Mouse (Mus musculus) neutrophil, adult 5-6 weeks (primary cell): ENCODE measurements around the gene Pwwp2b. TPM values are rescaled to one million over a fixed set of nuclear protein-coding genes. Genes with fewer than 3 reads are reported as not detected.

Experiments used
- ATAC-seq: fragments of 151-379, 151-347 bp; 2 replicates; pipeline ENCODE4 v1.8.0; 2017; ENCODE audit warnings: mild to moderate bottlenecking, moderate TSS enrichment; ENCODE audit not compliant: insufficient number of reproducible peaks, poor library complexity, low FRiP score, severe bottlenecking; ENCODE audit errors: extremely low read depth
- total RNA-seq: library from RNA; stranded (forward); fragments of 200-1000 nt; gene quantifications from 2 replicates; pipeline ENCODE4 v1.2.3, GENCODE M21; 2017

Gene Pwwp2b
- total RNA-seq, 1 experiment from 2014 or later, result 3.5 TPM

DNA sequence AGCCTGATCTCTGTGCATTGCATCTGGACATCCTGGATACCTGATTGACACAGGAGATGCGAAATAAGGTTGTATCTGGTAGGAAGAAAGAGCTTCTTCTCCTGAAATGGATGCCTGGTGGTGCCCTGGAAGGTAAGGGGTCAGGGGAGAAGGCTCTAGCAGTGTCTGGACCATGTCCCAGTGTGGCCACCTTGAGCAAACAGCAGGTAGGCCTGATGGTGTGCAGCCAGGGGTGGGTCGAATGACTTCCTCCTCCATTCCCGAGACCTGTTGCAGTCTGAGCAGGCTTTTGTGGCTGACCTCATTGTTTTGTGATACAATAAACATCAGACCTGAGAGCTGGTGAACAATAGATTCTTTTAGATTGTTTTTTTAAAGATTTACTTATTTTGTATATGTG lies 33.8 kb downstream of the Pwwp2b start:
- ATAC-seq, result no peak

DNA sequence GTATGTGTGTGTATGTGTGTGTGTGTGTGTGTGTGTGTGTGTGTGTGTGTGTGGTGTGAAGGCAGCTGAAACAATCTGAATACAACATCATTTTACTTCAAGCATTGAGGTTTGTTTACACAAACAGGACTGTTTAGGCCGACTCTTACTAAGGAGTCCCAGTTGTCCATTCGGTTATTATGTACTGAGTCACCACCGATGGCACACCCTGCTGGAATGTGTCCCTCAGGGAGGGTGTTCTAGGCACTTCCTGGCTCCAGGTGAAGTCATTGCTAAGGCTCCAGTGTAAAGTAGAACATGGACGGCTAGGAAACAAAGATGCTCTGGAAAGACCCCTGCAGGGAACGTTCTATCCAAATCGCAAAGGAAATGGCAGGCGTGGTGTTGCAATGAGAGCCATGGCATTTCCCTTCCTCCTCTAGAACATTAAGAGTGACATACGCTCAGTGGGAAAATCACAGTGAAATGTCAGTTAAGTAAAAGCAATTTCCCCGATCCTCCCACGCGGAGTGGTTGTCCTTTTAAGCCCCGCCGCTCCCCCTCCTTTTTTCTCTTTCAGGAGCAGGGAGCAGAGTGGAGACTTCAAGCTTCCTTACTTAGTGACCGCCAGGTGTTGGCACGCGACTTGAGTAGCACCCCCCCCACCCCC lies 37.1 kb downstream of the Pwwp2b start:
- no peak for ATAC-seq

DNA sequence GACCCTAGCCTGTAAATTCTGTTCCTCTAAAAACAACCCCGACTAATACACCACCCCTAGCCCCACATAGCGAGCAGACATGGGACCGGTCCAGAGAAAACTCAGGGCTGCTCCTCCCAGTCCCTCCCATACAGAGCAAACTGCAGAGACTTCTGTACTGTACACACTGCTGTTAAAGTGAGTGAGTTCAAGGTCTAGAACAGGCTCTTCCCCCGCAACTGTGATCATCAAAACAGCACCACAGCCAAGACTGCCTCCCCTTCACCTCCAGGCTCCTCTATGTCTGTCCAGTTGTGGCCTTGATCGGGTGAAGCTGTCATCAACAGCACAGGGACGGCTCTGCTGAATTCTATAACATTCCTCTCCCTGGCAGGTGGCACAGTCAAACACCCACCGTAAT lies 40.3 kb downstream of the Pwwp2b start:
- ATAC-seq, result no peak

DNA sequence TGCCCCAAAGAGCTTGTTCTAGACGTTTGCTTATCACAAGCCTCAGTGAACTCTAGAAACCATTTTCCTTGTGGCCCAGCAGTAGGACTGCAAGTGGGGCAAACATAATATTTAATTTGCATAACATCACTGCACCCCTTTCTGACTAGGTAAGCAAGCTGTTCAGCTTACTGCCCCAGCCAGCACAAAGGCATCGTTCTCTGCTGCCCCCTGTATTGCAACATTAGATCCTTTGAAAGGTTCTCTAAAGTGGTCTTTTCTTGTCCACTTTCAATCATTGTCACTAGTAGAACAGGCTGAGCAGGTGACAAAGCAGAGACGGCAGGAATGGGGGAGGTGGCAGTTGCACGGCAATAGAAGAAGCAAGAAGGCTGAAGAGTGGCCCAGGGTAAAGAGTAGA lies 45.1 kb downstream of the Pwwp2b start:
- ATAC-seq, result no peak

DNA sequence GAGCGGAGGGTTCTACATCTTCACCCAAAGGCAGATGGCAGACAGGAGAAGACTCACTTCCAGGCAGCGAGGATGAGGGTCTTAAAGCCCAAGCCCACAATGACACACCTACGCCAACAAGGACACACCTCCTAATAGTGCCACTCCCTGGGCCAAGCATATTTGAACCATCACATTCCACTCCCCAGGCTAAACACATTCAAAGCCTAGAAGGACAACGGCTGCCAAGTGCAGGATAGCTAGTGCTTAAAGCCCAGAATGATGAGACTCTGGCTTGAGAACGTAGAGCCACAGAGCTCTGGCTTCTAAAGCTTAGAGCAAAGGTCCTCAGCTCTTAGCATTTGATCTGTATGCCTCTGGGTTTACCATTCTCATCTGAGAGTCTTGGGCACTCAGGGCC lies 45.8 kb downstream of the Pwwp2b start:
- ATAC-seq, result no peak

DNA sequence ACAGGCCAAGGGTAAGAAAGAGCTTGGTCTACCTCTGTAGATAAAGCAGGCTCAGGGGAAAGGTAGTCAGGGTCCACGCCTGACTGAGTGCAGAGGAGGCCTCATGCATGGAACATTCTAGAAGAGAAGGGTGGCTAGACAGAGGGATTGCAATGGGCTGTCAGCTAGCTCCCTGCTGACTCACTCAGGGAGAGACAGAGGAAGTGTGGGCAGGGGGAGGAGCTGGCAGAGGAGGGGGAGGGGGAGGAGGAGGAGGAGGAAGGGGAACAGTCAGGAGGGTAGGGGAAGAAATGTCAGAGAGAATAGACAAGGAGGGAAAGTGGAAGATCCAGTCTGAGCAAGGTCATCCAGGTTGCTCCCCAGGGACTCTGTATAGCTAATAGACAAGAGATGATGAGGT lies 47.4 kb downstream of the Pwwp2b start:
- peak; percentile 77 for ATAC-seq

DNA sequence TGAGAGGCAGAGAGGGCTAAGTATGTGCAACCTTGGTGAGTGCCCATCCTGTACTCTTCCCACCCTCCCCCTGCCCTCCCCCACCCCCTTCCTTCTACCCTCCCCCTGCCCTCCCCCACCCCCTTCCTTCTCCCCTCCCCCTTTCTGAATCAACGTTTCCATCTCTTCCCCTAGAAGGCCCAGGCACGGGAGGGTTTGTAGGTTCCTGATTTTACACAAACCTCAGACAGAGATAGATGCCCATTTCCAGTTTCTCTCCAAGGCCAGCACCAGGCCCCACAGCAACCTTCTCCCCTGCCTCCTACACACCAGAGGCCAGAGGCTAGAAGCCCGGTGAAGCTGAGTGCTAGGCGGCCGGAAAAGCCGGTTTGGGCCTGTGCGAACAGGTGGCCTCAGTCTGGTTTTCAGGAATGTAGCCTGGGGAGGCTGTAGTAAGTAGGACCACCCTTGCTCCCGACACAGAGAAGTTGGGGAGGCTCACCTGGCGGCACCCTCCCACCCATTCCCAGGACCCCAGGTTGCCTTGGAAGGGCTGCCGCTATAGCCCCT lies 48.3 kb downstream of the Pwwp2b start:
- no peak for ATAC-seq

DNA sequence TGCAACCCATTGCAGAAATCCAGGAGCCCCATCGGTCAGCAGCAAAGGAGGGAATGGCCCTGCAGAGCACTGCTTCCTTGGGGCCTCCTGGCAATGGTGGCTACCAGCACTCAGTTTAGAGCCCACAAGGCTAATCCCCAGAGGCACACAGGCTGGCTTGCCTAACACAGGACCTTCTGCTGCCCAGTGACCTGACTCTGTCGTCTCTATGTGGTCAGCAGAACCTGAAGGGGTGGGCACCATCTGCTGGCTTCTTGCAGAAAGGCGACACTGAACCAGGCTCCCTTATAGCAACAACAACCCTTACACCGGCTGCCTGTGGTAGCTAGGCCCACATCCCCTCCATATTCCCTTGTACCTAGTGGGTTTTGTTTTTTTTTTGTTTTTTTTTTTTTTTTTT lies 50.2 kb downstream of the Pwwp2b start:
- no peak for ATAC-seq

DNA sequence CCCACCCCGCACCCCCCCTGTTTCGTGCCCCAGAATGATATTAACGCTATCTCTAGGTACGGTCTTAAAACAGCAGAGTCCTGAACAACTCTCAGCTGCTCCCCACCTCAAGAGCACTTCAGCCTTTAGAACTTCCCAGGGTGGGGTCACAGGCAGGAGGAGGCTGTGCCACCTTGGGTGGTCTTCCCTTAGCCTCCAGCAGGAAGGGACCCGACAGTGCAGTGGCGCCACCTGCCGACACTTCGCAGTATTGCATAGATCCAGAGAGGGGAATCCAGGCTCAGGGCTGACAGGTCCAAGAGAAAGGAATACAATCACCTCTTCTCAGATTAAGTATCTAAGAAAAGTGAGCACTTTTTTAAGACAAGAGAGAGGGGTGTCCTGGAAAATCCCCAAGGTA lies 51.1 kb downstream of the Pwwp2b start:
- peak; percentile 24; the same call in 1 of the 2 replicates for ATAC-seq

DNA sequence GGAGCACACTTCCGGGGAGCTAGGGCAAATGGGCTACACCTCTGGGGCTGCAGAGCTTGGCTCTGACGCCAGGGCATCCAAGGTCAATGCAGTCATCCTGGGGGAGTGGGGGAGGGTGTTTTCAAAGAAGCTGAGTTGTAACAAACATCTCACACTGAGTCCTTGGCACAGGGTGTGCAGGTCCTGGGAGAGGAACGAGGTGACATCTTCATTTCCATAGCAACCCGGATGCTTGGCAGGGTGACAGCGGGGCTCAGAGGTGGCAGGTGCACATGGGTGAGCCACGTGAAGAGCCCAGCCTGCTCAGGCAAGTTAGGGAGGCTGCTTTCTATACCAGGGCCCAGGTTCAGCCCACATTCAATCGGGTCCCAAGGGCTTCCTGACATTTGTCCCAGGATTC lies 52.1 kb downstream of the Pwwp2b start:
- no peak for ATAC-seq

DNA sequence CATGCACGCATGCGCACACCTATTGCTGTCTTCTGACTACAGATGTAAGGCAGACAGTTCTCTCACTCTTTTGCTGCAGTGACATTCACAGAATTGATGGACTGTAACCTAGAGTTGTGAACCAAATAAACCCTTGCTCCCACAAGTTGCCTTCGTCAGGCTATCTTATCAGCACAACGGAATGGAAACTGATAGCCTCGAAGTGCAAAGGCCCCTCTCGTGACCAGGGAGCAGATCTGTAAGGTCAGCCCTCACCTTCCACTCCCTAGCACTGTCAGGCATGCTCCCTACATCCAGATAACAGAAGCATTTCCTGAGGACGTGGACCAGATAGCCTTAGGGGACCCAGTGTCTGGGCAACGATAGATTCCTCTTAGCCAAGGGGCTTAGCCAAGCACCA lies 53.2 kb downstream of the Pwwp2b start:
- ATAC-seq, result no peak

DNA sequence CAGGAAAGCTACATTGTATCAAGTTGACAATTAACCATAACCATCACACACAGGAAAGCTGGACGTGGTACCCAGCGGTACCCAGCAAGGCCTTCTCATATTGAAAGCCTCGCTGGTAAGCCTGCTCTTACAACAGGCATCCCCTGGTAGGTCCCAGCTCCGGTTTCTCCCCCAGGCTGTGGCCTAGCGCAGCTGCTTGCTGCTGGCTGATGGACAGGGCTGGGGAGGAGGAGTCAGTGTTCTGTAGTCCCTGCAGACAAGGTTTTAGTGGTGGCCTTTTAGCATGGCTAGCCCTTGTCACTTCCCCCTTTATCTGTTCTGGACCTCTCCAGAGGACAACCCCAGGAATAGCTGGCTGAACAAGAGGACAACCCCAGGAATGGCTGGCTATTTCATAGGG lies 54.0 kb downstream of the Pwwp2b start:
- ATAC-seq, result no peak

DNA sequence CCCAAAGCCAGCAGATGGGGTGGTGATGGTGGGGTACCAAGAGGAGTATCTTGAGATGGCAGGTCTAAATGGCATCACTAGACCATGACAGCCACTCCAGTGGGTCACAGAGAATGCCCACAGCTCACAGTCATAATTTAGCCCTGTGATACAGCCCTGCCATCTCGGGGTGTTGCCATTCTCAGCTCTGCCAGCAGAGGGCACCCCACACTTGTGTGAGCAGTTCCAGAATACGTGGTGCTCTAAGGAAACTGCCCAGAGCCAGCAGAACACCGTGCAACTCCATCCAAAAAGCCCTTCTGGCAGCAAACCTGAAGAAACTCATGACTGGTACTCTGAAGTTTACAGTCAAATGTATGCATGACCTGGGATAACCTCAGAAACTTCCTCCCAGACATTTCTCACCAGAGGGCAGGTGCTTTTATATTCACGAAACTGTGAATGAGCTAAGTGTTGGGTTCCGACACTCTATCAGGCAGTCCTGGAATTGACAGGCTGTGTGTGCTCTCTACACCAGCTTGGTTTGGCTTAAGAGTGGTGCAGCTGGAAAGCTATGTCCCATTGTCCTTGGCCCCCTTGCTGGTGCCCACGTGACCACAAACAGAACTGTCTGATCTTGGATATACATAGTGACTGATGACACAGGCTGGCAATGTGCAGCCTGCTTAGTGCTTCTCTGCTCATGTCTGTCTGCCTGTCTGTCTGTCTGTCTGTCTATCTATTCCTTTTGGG lies 55.2 kb downstream of the Pwwp2b start:
- ATAC-seq, result peak; percentile 73

DNA sequence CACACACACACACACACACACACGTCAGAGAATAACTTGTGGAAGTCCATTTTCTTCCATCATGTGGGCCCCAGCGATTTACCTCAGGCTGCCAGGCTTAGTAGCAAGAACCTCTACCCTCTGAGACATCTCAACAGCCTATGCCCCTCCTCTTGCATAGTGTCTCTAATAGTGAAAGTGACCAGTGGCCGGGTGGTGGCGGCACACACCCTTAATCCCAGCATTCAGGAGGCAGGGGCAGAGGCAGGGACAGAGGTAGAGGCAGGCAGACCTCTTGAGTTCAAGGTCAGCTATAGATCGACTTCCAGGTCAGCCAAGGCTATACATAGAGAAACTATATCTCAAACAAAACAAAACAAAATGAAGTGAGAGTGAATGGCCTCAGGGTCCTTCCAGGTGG lies 56.0 kb downstream of the Pwwp2b start:
- no peak for ATAC-seq

DNA sequence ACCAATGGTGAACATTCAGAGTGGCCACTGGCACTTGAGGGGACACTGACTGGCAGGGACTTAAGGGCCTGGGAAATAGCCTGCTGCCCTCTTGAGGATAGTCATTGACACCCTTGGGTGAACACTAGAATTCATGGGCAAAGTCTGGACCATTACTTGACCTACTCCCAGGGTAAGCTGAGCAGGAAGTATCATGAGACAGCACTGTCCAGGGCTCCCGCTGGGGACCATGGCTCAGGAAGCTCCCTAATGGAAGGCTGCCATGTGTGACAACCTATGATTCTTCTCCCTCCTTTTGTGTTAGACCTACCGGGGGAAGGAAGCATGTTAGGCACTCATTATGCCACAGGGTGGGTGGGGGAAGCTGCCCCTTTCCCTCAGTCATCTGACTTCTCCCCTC lies 58.8 kb downstream of the Pwwp2b start:
- no peak for ATAC-seq

DNA sequence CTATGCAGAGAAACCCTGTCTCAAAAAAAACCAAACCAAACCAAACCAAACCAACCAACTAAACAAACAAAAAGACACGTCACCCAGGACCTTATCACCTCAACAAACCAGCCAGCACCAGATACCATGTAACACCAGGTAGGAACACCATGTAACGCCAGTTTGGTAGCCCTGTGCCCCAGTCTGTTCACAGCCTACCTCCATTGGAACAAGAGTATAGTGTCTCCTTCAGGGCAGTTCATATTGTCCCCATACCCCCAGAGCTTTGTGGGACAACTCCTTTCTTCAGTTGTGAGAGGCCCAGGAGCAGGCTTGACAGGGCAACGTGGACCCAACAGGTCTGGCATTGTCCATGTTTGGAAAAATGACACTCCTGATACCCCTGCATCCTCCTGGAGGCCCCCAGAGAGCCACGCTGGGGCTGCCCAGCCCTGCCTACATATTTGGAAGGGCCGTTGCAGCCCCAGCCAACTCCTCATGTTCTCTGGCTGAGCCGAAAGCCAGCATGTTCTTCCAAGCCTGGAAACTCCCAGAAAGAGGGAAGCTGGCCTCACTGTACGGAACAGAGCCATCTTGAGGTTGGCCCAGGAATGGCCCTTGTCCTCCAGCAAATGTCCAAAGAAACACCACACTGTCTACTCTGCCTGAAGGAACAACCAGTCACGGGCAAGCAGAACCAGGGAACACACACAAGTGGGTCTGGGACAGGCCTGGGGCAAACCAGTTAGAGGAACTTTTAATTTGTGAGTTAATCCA lies 60.0 kb downstream of the Pwwp2b start:
- no peak for ATAC-seq

DNA sequence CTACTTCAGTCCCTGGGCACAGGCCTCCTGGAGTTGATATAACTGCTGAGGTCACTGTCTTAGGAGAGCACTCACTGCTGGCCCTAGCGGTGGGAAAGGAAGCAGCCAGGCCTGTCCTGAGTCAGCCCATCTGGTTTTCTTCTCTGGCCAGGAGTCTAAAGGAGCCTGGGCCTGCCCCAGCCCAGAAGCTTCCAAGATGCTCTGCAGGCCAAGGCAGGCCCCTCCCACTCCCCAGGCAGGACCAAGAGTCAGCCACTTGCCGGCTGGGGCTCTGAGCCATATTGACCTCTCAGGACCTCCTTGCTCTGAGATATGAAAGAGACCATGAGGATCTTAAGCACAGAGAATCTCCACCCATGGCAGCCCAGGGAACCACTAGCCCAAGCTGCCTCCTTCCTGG lies 60.8 kb downstream of the Pwwp2b start:
- ATAC-seq, result no peak

DNA sequence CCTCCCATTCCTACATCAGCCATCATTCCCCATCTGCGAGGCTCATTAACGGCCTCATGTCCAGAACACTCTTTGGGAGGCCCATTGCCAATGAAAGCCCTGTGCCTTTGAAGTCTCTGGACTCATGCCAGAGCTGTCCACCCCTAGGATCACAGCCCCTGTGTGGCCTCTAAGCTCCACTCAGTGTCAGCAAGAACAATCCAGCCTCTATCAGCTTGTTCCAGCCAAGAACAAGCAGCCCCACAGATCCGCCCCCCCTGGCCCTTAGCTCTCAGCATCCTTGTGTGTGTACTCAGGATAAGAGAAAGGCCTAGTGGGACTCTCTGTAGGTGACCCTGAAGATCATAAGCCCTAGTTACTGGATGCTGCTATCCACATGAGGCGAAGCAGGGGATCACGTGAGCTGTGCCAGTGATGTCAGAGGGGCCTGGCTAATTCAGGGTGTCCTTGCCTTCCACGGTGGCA lies 62.2 kb downstream of the Pwwp2b start:
- no peak for ATAC-seq

DNA sequence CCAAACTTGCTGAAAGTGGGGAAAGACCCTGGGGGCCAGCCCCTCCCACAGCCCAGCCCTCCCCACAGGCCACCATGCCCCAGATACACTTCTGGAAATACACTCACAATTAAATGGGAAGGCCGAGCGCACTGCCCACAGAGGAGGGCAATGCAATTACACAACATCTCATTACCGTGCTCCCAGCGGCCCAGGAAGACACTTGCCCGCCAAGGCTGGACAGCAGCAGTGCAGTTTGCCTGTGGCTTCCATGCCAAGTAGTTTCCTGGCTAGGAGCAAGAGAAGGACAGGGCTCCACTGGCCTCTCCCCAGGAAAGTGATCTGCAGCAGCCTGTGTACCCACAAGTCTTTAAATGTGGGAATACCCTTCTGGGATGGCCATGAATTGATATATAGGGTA lies 64.4 kb downstream of the Pwwp2b start:
- ATAC-seq, result no peak

DNA sequence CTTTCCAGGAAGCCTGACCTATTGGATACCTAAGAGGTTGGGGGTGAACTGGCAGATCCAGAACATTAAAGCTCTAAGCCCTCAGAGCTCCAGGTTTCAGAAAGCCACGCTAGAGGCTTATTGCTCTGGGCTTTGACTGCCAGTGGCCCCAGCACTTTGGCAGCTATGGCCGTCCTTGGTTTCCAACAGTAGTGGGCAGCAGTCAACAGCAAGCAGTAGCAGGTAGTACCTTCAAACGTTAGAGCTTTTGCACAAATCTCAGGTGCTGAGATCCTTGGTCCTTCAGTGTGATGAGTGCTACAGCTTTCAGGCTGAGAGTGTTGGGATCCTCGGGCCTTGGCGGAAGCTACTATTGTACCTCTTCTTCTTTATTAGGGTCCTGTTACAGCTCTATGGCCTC lies 65.1 kb downstream of the Pwwp2b start:
- no peak for ATAC-seq
